Mouse (Mus musculus) lung, embryonic 15.5 days (tissue): ENCODE measurements at regions not wholly inside any gene's neighbourhood (a gene's known extent, or its start where the extent isn't known, plus 50 kb on each side); places are given as distances from the start of the nearest gene placed in this dataset.
A peak's percentile ranks its signal among the peaks of the same experiment; 100 is the strongest.

Experiments used
- ATAC-seq: fragments of 200-750 bp; cut with Nextera tagmentation; 2 replicates; pipeline ENCODE4 v1.8.0; 2017; ENCODE audit warnings: moderate number of reproducible peaks, borderline replicate concordance; ENCODE audit not compliant: low FRiP score, low TSS enrichment; ENCODE audit errors: extremely low read depth
- H3K27ac ChIP-seq: fragments of 300-500 bp; sonication (generic); 2 replicates; pipeline ENCODE4 v1.5.1; 2015; ENCODE audit warnings: moderate library complexity, mild to moderate bottlenecking, inconsistent platforms
- H3K27me3 ChIP-seq: fragments of 300-500 bp; sonication (generic); 2 replicates; pipeline ENCODE4 v1.6.1; 2015; ENCODE audit warnings: inconsistent platforms
- H3K36me3 ChIP-seq: fragments of 300-500 bp; sonication (generic); 2 replicates; pipeline ENCODE4 v1.6.1; 2015; ENCODE audit warnings: inconsistent platforms
- H3K4me1 ChIP-seq: fragments of 300-500 bp; sonication (generic); 2 replicates; pipeline ENCODE4 v1.6.1; 2015; ENCODE audit warnings: inconsistent platforms
- H3K4me2 ChIP-seq: fragments of 300-500 bp; sonication (generic); 2 replicates; pipeline ENCODE4 v1.6.1; 2015; ENCODE audit warnings: inconsistent platforms, mild to moderate bottlenecking, moderate library complexity
- H3K4me3 ChIP-seq: fragments of 300-500 bp; sonication (generic); 2 replicates; pipeline ENCODE4 v1.5.1; 2015; ENCODE audit warnings: mild to moderate bottlenecking, inconsistent platforms
- H3K9ac ChIP-seq: fragments of 300-500 bp; sonication (generic); 2 replicates; pipeline ENCODE4 v1.6.1; 2015; ENCODE audit warnings: inconsistent platforms
- H3K9me3 ChIP-seq: fragments of 300-500 bp; sonication (generic); 2 replicates; pipeline ENCODE4 v1.6.1; 2016; ENCODE audit warnings: inconsistent platforms
- WGBS: fragments of 180-500 bp; shearing (Covaris S2); methylation state at CpG from one replicate; pipeline ENCODE4 v1.1.7; 2015; 5-methylcytosine and 5-hydroxymethylcytosine counted together

GRCm38 (mm10) chr17:93541795-93542194 is 343.0 kb downstream of the Adcyap1 start:
- no peak overlapping the region for H3K4me3 ChIP-seq
- no peak overlapping the region for H3K9ac ChIP-seq
- H3K27ac ChIP-seq, result no peak overlapping the region
- no peak for ATAC-seq
- H3K36me3 ChIP-seq, result no peaks in the 10 kb centered on the region
- H3K27me3 ChIP-seq, result no peaks in the 10 kb centered on the region
- no peaks in the 10 kb centered on the region for H3K4me1 ChIP-seq
- H3K4me2 ChIP-seq, result no peak overlapping the region
- no peaks in the 10 kb centered on the region for H3K9me3 ChIP-seq

- no peaks in the 10 kb centered on the region for H3K9me3 ChIP-seq
- no peak overlapping the region for H3K4me2 ChIP-seq
- H3K27me3 ChIP-seq, result no peaks in the 10 kb centered on the region
- H3K4me1 ChIP-seq, result no peaks in the 10 kb centered on the region
- H3K9ac ChIP-seq, result no peak overlapping the region
- no peak overlapping the region for H3K4me3 ChIP-seq
- H3K36me3 ChIP-seq, result no peaks in the 10 kb centered on the region
- no peak for ATAC-seq
- no peak overlapping the region for H3K27ac ChIP-seq
These were observed 351.5 kb downstream of the Adcyap1 start for GRCm38 (mm10) chr17:93550339-93550738.

- Histone ChIP-seq H3K27ac (no peak overlapping the region), H3K4me2 (no peak overlapping the region), H3K9me3 (no peaks in the 10 kb centered on the region), H3K4me1 (no peaks in the 10 kb centered on the region), H3K9ac (no peak overlapping the region), H3K4me3 (no peak overlapping the region), H3K27me3 (no peaks in the 10 kb centered on the region), H3K36me3 (no peaks in the 10 kb centered on the region)
- ATAC-seq, result no peak
- WGBS, result 47% methylated on average over 1 of the region's 1 CpGs
These were observed 357.1 kb downstream of the Adcyap1 start for GRCm38 (mm10) chr17:93555872-93556271.

GRCm38 (mm10) chr17:93563277-93563772 is 364.5 kb downstream of the Adcyap1 start:
- no peaks in the 10 kb centered on the region for H3K36me3 ChIP-seq
- 17% methylated on average over 1 of the region's 1 CpGs for WGBS
- H3K9ac ChIP-seq, result no peak overlapping the region
- no peaks in the 10 kb centered on the region for H3K27me3 ChIP-seq
- ATAC-seq, result peak; percentile 57; the same call in 1 of the 2 replicates
- no peak overlapping the region for H3K4me2 ChIP-seq
- H3K27ac ChIP-seq, result no peak overlapping the region
- no peak overlapping the region for H3K4me3 ChIP-seq
- H3K9me3 ChIP-seq, result no peaks in the 10 kb centered on the region
- peaks cover 4% of the 10 kb centered on the region; the same call in 1 of the 2 replicates for H3K4me1 ChIP-seq

- WGBS, result 88% methylated on average over 5 of the region's 5 CpGs
- Histone ChIP-seq H3K36me3 (no peaks in the 10 kb centered on the region), H3K4me3 (no peak overlapping the region), H3K4me1 (no peaks in the 10 kb centered on the region), H3K9ac (no peak overlapping the region), H3K27ac (no peak overlapping the region), H3K4me2 (no peak overlapping the region), H3K9me3 (no peaks in the 10 kb centered on the region), H3K27me3 (no peaks in the 10 kb centered on the region)
- ATAC-seq, result no peak
These were observed 381.2 kb downstream of the Adcyap1 start for GRCm38 (mm10) chr17:93579981-93580380.

DNA sequence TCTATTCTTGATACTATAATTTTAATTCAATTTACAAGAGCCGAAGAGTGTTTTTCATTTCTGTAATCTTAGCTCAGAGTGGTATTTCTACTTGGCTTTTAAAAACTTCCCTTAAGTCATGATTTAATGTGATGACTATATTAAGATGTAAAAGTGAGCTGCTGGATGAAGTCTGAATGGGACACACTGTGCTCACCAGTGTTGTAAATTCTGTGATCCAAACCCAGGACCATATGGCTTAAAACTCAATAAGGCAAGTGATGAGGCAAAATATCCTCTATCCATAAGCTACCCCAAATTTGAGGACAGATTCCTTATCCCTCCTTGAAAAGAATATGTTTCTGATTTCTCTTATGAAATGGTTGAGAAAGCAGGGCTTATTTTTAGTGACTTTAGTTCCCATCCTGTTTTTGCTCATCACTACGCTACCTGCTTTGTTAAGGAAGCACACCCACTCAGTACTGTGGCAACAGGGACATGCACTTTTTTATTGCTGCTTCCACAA is 399.4 kb downstream of the Adcyap1 start:
- Histone ChIP-seq H3K9ac (no peak overlapping the region), H3K4me3 (no peak overlapping the region), H3K4me1 (no peaks in the 10 kb centered on the region), H3K4me2 (no peak overlapping the region), H3K27me3 (no peaks in the 10 kb centered on the region), H3K36me3 (no peaks in the 10 kb centered on the region), H3K27ac (no peak overlapping the region), H3K9me3 (no peaks in the 10 kb centered on the region)
- no peak for ATAC-seq
- WGBS, result 83% methylated on average over 2 of the region's 2 CpGs

DNA sequence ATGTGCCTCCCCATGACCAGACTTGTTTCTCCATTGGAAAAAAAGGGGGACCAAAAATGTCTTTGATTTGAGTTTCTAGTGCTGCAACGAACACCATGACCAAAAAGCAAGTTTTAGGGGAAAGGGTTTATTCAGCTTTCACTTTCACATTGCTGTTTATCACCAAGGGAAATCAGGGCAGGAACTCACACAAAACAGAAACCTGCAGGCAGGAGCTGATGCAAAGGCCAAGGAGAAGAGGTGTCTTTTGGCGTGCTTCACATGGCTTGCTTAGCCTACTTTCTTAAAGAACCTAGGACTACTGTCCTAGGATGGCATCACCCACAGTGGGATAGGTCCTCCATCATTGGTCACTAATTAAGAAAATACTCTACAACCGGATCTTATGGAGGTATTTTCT is 401.4 kb downstream of the Adcyap1 start:
- Histone ChIP-seq H3K4me1 (no peaks in the 10 kb centered on the region), H3K9ac (no peak overlapping the region), H3K36me3 (no peaks in the 10 kb centered on the region), H3K4me3 (no peak overlapping the region), H3K27me3 (no peaks in the 10 kb centered on the region), H3K27ac (no peak overlapping the region), H3K4me2 (no peak overlapping the region), H3K9me3 (no peaks in the 10 kb centered on the region)
- ATAC-seq, result no peak
- WGBS, result 65% methylated on average over 3 of the region's 3 CpGs

DNA sequence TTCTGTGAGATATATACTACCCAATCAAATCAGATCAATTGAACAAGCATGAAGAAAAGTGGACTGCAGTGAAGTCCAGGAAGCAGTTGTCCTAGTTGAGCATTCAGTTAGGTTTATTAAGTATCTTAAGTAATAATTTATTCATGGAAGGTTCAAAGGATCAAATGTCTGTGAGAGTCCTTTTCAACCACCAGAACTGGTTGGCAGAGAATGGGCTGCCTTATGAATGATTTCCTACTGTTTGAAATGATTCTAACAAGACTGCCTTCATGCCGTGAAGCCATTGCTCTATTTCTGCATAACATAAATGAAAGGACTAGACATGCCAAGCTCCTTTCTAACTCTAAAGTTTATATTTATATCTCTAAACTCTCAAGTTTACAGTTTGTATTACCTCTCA is 410.4 kb downstream of the Adcyap1 start:
- no peaks in the 10 kb centered on the region for H3K4me1 ChIP-seq
- H3K9ac ChIP-seq, result no peak overlapping the region
- no peaks in the 10 kb centered on the region for H3K27me3 ChIP-seq
- no peak overlapping the region for H3K4me3 ChIP-seq
- no peak overlapping the region for H3K4me2 ChIP-seq
- no peaks in the 10 kb centered on the region for H3K9me3 ChIP-seq
- no peak overlapping the region for H3K27ac ChIP-seq
- no peak for ATAC-seq
- WGBS, result 85% methylated on average over 1 of the region's 1 CpGs
- no peaks in the 10 kb centered on the region for H3K36me3 ChIP-seq

DNA sequence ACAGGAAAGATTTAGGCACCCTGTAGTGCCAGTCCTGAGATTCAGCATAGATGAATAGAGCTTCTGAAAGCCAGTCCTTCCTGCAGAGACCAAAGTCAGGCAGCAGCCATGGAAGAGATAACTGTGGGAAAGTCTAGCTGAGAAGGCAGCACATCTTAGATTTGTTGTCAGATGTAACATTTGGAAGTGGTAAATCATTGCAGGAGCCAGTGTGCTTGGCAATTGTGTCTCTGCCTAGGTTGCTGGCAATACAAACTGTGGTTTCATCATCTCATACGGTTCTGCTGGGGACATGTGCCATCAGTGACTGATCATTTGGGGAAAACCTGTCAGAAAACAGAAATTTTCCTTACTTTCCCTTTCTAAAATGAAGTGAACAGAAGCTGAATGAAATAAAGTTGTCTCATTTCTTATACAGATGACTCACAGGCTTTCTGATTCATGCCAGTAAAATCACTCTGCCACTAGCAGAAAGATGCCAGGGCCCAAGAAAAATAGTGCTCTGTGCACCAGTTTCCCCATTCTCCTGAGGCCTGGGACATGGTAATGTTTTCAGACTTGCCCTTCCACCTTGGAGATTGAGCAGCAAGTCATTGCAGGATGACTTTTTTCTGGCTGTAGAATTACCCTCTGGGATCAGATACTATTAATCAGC is 411.3 kb downstream of the Adcyap1 start:
- no peak for ATAC-seq
- no peaks in the 10 kb centered on the region for H3K36me3 ChIP-seq
- 52% methylated on average over 1 of the region's 1 CpGs for WGBS
- H3K4me1 ChIP-seq, result no peaks in the 10 kb centered on the region
- no peak overlapping the region for H3K27ac ChIP-seq
- no peaks in the 10 kb centered on the region for H3K27me3 ChIP-seq
- no peak overlapping the region for H3K9ac ChIP-seq
- H3K4me2 ChIP-seq, result no peak overlapping the region
- H3K9me3 ChIP-seq, result no peaks in the 10 kb centered on the region
- H3K4me3 ChIP-seq, result no peak overlapping the region
